In the genomic region with DNA sequence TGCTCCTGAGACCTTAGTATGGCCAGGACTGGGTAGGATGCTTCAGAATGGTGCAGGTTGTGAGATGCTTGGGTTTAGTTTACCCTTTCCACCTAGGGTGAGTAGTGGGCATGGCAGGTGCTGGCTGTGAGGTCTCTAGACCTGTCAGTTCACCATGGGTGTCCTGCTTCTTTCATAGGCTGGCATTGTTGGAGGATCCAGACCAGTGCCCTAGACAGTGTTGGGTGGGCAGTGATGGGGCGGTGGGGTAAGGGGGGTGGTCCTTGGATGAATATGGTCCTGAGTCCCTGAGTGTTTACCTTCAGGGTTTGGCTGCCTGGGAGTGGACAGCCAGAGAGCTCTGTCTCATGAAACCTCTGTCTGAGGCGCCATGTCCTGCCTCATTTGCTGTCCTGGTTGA, we compare ENCODE assay signal across 1 mouse cellular context.
TF ChIP-seq lines count a peak whose summit lies in the region.

No protein-coding gene starts in this region.

TF ChIP-seq in MEL, 35 proteins besides CTCF, POLR2A, EP300 and RAD21:
- TF ChIP-seq MEF2A (IDR thresholded peaks at IDR 0.05; ENCODE audit: extremely low read depth, insufficient replicate concordance, low read depth, low read length, poor library complexity, severe bottlenecking) (no peak), NRF1 (IDR thresholded peaks at IDR 0.05; ENCODE audit: insufficient read depth, low read depth, low read length, poor library complexity, severe bottlenecking) (no peak), NELFE (IDR thresholded peaks at IDR 0.05; ENCODE audit: low read depth, low read length) (no peak), ELF1 (IDR thresholded peaks at IDR 0.05; ENCODE audit: low read depth, low read length) (no peak), TAL1 (IDR thresholded peaks at IDR 0.05; ENCODE audit: low read length) (no peak), UBTF (IDR thresholded peaks at IDR 0.05; ENCODE audit: borderline replicate concordance, insufficient read depth, low read depth, low read length) (no peak), ZC3H11A (IDR thresholded peaks at IDR 0.05; ENCODE audit: low read depth, low read length) (no peak), ETS1 (IDR thresholded peaks at IDR 0.05; ENCODE audit: low read depth, low read length) (no peak), ZMIZ1 (IDR thresholded peaks at IDR 0.05; ENCODE audit: low read depth, low read length) (no peak), MAZ (IDR thresholded peaks at IDR 0.05; ENCODE audit: low read depth, low read length) (no peak), USF1 (IDR thresholded peaks at IDR 0.05; ENCODE audit: low read depth, low read length) (no peak), GATA1 (IDR thresholded peaks at IDR 0.05; ENCODE audit: low read depth, low read length) (no peak), E2F4 (IDR thresholded peaks at IDR 0.05; ENCODE audit: borderline replicate concordance, low read depth, low read length) (no peak), KAT2A (conservative IDR thresholded peaks at IDR 0.05; ENCODE audit: low read depth, low read length) (no peak), CHD2 (IDR thresholded peaks at IDR 0.05; ENCODE audit: low read length) (no peak), POLR2AphosphoS5 (IDR thresholded peaks at IDR 0.05; ENCODE audit: borderline replicate concordance, low read depth, low read length) (no peak), BHLHE40 (IDR thresholded peaks at IDR 0.05; ENCODE audit: borderline replicate concordance, low read depth, low read length) (no peak), MXI1 (IDR thresholded peaks at IDR 0.05; ENCODE audit: low read depth, low read length) (no peak; the same call in 1 of the 2 replicates)
